10 mouse cellular contexts compared by ENCODE assay signal in the genomic region with DNA sequence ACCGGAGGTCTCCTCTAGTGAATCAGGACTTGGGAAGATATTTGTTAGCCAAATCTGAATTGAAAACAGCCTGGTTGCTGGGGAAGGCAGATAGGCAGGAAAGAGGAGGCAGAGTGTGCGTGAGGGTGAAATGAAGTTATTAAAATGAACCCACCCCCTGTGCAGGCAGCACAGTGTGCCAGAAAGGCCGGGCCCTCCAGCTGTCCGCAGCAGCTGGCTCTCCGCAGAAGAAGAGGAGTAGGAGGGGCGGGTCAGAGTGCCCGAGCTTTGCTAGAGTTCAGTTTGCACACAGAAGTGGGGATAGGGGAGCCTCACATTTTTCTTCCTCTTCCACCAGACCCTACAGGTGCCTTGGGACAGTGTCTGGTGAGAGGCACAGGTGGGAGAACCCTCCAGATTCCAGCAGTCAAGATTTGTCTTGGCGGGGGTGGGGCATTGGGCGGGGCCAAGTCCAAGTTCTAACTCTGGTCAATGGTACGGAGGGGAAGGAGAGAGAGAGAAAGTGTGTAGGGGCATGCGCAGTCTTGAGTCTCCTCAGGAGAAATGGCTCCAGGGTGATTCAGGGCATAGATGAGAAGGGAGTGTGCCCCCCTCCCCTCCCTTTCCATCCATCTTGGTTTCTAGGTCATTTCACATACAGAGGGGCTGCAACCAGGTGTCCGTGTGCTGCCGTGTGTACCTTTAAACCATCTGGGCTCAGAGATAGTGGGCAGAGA. TPM values are rescaled to one million over a fixed set of nuclear protein-coding genes. Genes with fewer than 3 reads are reported as not detected.
DNase-seq lines count a peak whose midpoint lies in the region; ATAC-seq and TF ChIP-seq lines count a peak whose summit lies in the region.
"Had no signal": no experiment of that assay in that cellular context is flagged by ENCODE, and none has a peak within 500 bp of the region (broad histone marks: within the 10 kb centered on the region; RNA-seq: fewer than 3 reads in every experiment).

No protein-coding gene starts in this region.

- 0 out of 2 replicates have a peak, but pooled peaks cover 3% of the 10 kb centered on the region for H3K9me3 ChIP-seq in E14TG2a.4 (ENCODE audit: low read length)
- no peaks in the 10 kb centered on the region for H3K9me3 ChIP-seq in limb, embryonic 15.5 days
- no peaks in the 10 kb centered on the region for H3K9me3 ChIP-seq in midbrain, embryonic 15.5 days
- H3K9me3 ChIP-seq: forebrain, embryonic 15.5 days; heart, embryonic 12.5 days had no signal

- ATAC-seq in limb, embryonic 15.5 days (ENCODE audit: insufficient number of reproducible peaks, low FRiP score, low TSS enrichment, low read depth) = no peak
- no peak for ATAC-seq in midbrain, embryonic 15.5 days (replicated peaks)
- ATAC-seq: forebrain, embryonic 15.5 days had no signal

- no peak overlapping the region for H3K27ac ChIP-seq in limb, embryonic 15.5 days
- H3K27ac ChIP-seq in midbrain, embryonic 15.5 days = no peak overlapping the region
- H3K27ac ChIP-seq: forebrain, embryonic 15.5 days had no signal

- no peak overlapping the region for H3K9ac ChIP-seq in limb, embryonic 15.5 days
- H3K9ac ChIP-seq in midbrain, embryonic 15.5 days = no peak overlapping the region
- H3K9ac ChIP-seq: forebrain, embryonic 15.5 days; heart, embryonic 12.5 days had no signal

- intact Hi-C loops in heart, postnatal 10 days (cut with DNase I) = no loop called here
- intact Hi-C loops in heart, postnatal 25 days (cut with DNase I) = no loop called here

- peak; percentile 29 to 45 for DNase-seq in heart, postnatal 10 days
- no peak for DNase-seq in heart, postnatal 25 days (ENCODE audit: low spot score)
- DNase-seq in 416B (ENCODE audit: low read depth) = peak; percentile 23
- no peak for DNase-seq in right cerebral cortex, postnatal 14 days
- DNase-seq in right cerebral cortex, adult 2 months (ENCODE audit: low spot score in 2 of 2) = no peak

- peaks cover 80% of the 10 kb centered on the region for H3K4me1 ChIP-seq in E14TG2a.4 (replicated peaks; ENCODE audit: low read depth, low read length)
- peaks cover 22% of the 10 kb centered on the region for H3K4me1 ChIP-seq in limb, embryonic 15.5 days
- peaks cover 4% of the 10 kb centered on the region for H3K4me1 ChIP-seq in midbrain, embryonic 15.5 days

- H3K4me3 ChIP-seq in E14TG2a.4 (replicated peaks; ENCODE audit: low read length) = peak overlapping the region; percentile 23; the same call in 1 of the 2 replicates
- H3K4me3 ChIP-seq in limb, embryonic 15.5 days = no peak overlapping the region
- H3K4me3 ChIP-seq in midbrain, embryonic 15.5 days = no peak overlapping the region
- H3K4me3 ChIP-seq: forebrain, embryonic 15.5 days; heart, embryonic 12.5 days had no signal

- peak overlapping the region; percentile 12; the same call in 1 of the 2 replicates for H3K4me2 ChIP-seq in limb, embryonic 15.5 days
- no peak overlapping the region for H3K4me2 ChIP-seq in midbrain, embryonic 15.5 days
- H3K4me2 ChIP-seq: forebrain, embryonic 15.5 days; heart, embryonic 12.5 days had no signal

- TF ChIP-seq CTCF in E14TG2a.4 (conservative IDR thresholded peaks at IDR 0.05; ENCODE audit: low read length) = no peak

- WGBS in limb, embryonic 15.5 days = 42% methylated on average over 13 of the region's 13 CpGs
- WGBS in midbrain, embryonic 15.5 days = 54% methylated on average over 13 of the region's 13 CpGs

- no peaks in the 10 kb centered on the region for H3K36me3 ChIP-seq in E14TG2a.4 (ENCODE audit: insufficient read depth, low read length)
- H3K36me3 ChIP-seq in limb, embryonic 15.5 days = no peaks in the 10 kb centered on the region
- no peaks in the 10 kb centered on the region for H3K36me3 ChIP-seq in midbrain, embryonic 15.5 days (replicated peaks)
- H3K36me3 ChIP-seq: forebrain, embryonic 15.5 days; heart, embryonic 12.5 days had no signal

- H3K27me3 ChIP-seq in E14TG2a.4 (ENCODE audit: insufficient read depth, low read length) = peaks cover 26% of the 10 kb centered on the region
- H3K27me3 ChIP-seq in limb, embryonic 15.5 days = peaks cover 12% of the 10 kb centered on the region
- peaks cover 17% of the 10 kb centered on the region; the same call in 1 of the 2 replicates for H3K27me3 ChIP-seq in midbrain, embryonic 15.5 days (replicated peaks)

RNA-seq across cellular contexts. Expression of gene Nxph3, which starts 6.0 kb away (rescaled TPM):
- total RNA-seq in heart, postnatal 10 days (2021) = under 1 TPM; 0.84 to 0.87 TPM
- under 1 TPM; 0.62 to 0.64 TPM for total RNA-seq in heart, postnatal 25 days (2021)
- polyA plus RNA-seq in limb, embryonic 15.5 days (2015; fragmentation: Nextera tagmentation; extraction: Ambion mirVana) = 0.69 and 0.70 TPM in 2 replicates
- polyA plus RNA-seq in midbrain, embryonic 15.5 days (2015; fragmentation: Nextera tagmentation; extraction: Ambion mirVana) = 3.2 and 4.4 TPM in 2 replicates

Comparison
In these comparisons a context has a peak if more than half of its experiments do, and no peak if none do; other contexts are left out.
1. DNase-seq: peak in heart, postnatal 10 days (2 of 2) and 416B (single experiment); none in heart, postnatal 25 days (single experiment), right cerebral cortex, postnatal 14 days (single experiment) and right cerebral cortex, adult 2 months (0 of 2).